Mouse (Mus musculus) heart, postnatal 25 days (tissue): ENCODE measurements around the gene Olfr372. TPM values are rescaled to one million over a fixed set of nuclear protein-coding genes. Genes with fewer than 3 reads are reported as not detected.
"Not testable (repeated sequence)": the region's sequence is repeated elsewhere in the genome, so short reads cannot be mapped to it uniquely, and the experiment has no call there.

ENCODE experiments used
- DNase-seq: peaks from one replicate; pipeline ENCODE4 v3.0.0; 2022; ENCODE audit warnings: low spot score
- intact Hi-C: fragments of 180-260 bp; cut with DNase I; formaldehyde crosslinking; loops from one replicate; pipeline ENCODE4 v1.15.1; 2025
- total RNA-seq, 2 experiments: library from RNA; stranded (reverse); gene quantifications; 2 replicates each; pipeline ENCODE4 v1.2.3; 2021

Olfr372 gene
- total RNA-seq = not detected

DNA sequence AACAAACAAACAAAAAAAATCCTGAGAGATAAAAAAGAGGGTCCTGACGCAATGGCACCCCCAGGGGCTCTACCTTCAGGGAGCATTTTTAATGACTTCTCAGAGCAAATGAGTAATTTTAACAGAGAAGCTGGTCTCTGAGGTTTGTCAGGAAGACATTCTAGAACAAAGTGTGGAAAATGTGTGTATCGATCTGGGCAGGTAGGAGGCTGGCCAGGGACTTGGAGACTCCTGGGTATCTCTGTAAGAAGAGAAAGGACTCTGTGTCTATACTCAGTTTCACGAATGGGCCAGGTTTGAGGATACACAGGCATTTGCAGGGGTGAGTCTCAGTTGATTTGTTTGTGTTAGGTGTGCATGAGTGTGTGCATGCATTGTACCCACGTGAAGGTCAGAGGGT lies at the start of gene Olfr372:
Olfr372 (plus strand) TSS at position 301 of the 400 bp plus-strand sequence.
- intact Hi-C loops = loop anchor here (10.0 kb wide), 1 partner anchor 906 kb away; no protein-coding TSS in a partner anchor
- DNase-seq = not testable (repeated sequence)

DNA sequence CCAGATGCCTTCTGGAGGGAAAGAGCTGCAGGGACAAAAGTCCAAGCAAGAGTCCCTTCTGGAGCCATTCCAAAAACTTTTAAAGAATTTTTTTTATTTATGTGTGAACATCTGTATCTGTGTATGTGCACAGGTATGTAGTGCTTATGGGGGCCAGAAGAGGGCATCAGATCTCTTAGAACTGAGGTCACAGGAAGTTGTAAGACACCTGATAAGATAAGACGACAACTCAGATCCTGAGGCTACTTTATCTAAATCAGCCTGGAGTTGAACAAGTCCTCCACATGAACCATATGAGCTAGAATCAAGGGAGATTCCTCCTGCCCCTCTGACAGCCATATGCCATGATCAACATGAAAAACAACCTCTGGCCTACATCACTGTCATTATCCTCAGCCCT lies 41.6 kb upstream of the Olfr372 start:
- DNase-seq = no peak
- intact Hi-C loops = no loop called here

DNA sequence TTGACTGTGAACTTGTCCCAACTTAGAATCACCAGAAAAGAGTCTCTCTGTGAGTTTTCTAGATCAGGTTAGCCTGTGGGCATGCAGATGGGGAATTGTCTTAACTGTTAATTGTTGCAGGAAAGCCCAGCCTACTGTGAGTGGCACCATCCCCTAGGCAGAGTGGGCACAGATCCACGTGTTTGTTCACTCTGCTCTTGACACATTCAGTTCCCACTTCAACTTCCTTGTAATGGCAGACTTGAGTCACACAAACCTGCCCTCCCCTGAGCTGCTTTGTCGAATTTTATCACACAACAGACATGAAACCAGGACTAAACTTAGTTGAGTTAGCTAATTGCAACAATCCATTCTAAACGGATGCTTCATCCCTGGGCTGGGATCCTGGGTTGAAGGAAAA lies 40.8 kb upstream of the Olfr372 start:
- no peak for DNase-seq
- intact Hi-C loops = no loop called here

DNA sequence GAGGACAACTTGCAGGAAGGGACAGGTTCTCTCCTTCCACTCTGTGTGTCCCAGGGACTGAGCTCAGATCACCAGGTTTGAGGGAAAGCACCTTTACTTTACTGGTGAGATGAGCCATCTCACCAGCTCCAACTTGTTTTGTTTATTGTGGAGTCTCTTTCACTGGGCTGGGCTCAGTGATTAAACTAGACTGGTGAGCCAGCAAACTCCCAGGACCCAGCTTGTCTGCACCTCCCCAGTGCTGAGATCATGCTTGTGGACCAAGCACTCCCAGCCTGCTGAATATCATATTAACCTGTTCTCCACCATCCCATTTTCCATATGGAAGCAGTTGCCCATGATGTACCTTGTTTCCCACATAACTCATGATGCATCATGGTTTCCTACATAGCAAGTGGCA lies 38.1 kb upstream of the Olfr372 start:
- no peak for DNase-seq
- intact Hi-C loops = loop anchor here (1.0 to 2.0 kb wide), 2 partner anchors 92 to 96 kb away; no protein-coding TSS in a partner anchor

DNA sequence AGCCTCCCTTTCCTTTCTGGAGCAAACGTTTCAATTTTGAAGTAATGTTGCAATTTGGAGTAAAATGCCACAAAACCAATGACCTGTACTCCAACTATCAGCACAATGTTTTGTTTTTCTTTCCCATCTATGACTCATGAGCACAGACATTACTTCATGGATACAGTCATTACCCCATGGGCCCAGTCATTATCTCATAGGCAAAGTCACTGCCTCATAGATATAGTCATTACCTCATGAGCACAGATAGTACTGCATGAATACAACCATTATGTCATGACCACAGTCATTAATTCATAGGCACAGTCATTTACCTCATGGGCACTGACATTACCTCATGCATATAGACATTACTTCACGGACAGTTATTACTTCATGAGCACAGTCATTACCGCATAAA lies 35.1 kb upstream of the Olfr372 start:
- intact Hi-C loops = no loop called here
- DNase-seq = no peak

- no peak for DNase-seq
- intact Hi-C loops = no loop called here
Measured at GRCm38 (mm10) chr8:72006763-72007162, 34.3 kb upstream of the Olfr372 start.

DNA sequence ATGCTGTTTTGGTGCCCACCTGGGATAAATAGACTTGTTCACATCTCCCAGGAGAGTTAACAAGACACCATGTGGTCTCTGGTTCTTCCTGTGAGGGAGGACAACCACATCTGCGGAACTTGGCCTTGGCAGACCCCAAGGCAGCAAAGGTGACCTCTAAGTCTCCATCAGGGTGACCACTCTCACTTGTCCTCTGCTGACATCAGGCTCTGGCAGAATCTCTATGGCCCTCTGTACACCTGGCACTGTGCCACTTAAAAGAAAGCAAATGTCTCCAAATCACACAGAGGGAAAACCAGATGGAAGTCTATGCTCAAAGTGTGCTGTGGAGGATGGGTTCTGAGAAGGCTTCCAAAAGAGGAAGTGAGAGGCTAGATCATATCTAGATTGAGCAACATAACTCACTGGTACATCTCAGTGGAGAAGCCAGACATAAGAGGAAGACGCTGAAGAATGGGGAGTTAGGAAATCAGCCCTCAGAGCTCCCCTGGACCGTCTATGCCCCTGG lies 32.8 kb upstream of the Olfr372 start:
- DNase-seq = no peak
- intact Hi-C loops = no loop called here

DNA sequence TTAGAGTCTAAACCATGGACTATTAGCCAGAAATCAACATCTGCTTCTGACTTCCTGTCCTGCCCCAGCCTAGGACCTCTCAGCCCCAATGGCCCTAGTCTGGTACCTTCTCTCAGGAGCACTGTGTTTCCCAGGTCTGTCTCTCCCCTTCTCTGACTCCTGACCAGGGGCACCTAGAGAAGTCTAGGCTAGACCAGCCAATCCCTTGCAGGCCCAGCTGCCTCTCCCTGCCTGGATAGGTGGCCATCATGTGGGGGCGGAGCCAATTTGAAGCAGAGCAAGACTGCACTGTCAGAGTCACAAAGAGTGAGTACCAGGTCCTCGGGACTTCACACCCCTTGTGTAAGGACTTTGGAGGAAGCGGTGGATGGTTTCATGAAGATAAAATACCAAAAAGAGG lies 31.5 kb upstream of the Olfr372 start, which contains the start of gene Cyp4f18:
Cyp4f18 (minus strand) TSS at position 154 of the 400 bp plus-strand sequence.
- intact Hi-C loops = no loop called here
- DNase-seq = no peak

DNA sequence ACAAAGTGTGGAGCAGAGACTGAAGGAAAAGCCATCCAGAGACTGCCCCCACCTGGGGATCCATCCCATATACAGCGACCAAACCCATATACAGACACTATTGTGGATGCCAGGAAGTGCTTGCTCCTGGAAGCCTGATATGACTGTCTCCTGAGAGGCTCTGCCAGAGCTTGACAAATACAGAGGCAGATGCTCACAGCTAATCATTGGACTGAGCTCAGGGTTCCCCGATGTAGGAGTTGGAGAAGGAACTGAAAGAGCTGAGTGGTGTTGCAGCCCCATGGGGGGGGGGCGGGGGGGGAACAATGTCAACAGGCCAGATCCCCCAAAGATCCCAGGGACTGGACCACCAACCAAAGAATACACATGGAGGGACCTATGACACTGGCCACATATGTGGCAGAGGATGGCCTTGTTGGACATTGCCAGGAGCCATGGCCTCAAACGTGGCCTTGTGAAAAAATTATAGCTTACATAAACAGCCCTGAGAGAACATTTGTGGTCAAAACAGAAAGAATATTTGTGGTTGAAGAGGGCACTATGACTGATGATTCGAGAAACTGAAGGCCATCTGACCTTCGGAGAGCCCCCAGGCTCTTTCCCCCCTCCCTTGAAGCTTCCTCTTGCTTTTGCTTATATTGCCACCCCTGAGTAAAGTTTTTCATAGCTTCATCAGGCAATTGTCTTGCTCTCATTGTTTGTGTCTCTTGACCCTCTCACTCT lies 27.4 kb upstream of the Olfr372 start:
- intact Hi-C loops, DNase-seq: not testable (repeated sequence)

GRCm38 (mm10) chr8:72017339-72017738 lies 23.7 kb upstream of the Olfr372 start:
- DNase-seq, intact Hi-C loops: not testable (repeated sequence)

- intact Hi-C loops = no loop called here
- no peak for DNase-seq
Measured at GRCm38 (mm10) chr8:72018141-72018540, 22.9 kb upstream of the Olfr372 start.

GRCm38 (mm10) chr8:72019022-72019421 lies 22.0 kb upstream of the Olfr372 start:
- intact Hi-C loops, DNase-seq: not testable (repeated sequence)

DNA sequence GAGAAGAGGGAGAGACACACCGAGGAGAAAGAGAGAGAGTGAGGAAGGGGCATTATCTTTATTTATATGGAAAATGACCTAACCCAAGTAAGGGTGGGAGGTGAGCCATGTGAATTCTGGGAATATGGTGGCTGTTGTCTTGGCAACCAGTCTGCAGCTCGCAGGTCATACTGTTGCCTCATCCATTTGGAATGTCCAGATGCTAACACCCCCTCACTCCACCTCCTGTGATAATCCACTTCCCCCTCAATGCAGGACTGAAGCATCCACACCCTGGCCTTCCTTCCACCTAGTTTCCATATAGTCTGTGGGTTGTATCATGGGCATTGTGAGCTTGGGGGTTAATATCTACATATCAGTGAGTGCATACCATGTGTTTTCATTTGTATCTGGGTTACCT lies 21.2 kb upstream of the Olfr372 start:
- intact Hi-C loops = no loop called here
- no peak for DNase-seq

- DNase-seq, intact Hi-C loops: not testable (repeated sequence)
Measured at GRCm38 (mm10) chr8:72024886-72025285, 16.1 kb upstream of the Olfr372 start.

- intact Hi-C loops, DNase-seq: not testable (repeated sequence)
Measured at GRCm38 (mm10) chr8:72032926-72033325, 8.1 kb upstream of the Olfr372 start.

DNA sequence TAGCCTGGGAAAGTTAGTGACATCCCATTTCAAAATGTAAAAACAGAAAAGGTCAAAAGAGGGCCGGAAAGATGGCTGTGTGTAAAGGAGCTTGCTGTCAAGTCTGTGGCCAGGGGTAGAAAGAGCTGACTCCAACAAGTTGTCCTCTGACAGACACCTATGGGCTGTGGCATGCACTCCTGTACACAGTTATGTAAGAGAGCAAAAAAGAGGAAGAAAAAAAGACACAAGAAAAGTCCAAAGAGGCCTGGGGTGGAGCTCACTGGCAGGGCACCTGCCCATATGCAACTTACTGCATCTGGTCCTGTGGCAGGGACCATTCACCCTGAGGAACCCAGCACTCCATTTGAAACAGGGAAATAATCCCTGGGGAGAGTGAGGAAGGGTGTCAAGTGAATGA lies 1.5 kb downstream of the Olfr372 start:
- intact Hi-C loops = loop anchor here (10.0 kb wide), 1 partner anchor 908 kb away; no protein-coding TSS in a partner anchor
- no peak for DNase-seq

GRCm38 (mm10) chr8:72054633-72055032 lies 13.6 kb downstream of the Olfr372 start:
- not testable (repeated sequence) for DNase-seq
- intact Hi-C loops = loop anchor here (2.0 kb wide), 1 partner anchor 40 kb away; no protein-coding TSS in a partner anchor

GRCm38 (mm10) chr8:72057643-72058042 lies 16.6 kb downstream of the Olfr372 start:
- DNase-seq, intact Hi-C loops: not testable (repeated sequence)

DNA sequence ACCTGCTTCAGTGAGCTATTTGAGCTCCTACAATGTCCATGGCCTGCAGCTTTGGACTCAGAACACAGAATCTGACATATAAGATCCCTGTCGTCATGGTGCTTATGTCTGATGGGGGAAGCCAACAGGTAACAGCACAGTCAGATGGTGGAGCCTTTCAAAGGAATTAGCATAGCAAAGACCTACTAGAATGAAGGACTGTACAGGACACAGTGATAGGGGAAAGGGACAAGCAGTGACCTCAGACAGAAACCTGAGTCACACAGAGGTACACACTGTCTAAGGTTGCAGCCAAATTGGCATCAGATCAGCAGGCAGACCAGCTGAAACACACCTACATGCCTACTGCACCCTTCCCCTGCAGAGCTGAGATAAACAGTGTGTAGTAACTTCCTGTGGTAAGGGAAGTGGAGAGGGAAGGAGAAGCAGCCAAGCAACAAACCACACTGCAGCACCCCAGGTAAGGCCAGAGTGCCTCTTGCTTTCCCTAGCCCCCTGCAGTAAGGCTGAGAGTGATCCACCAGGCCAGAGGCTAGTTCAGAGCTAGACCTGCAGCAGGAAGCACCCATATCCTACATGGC lies 25.9 kb downstream of the Olfr372 start:
- DNase-seq, intact Hi-C loops: not testable (repeated sequence)

- intact Hi-C loops, DNase-seq: not testable (repeated sequence)
Measured at GRCm38 (mm10) chr8:72082877-72083276, 41.9 kb downstream of the Olfr372 start, which contains the start of gene Olfr373. Olfr373 (plus strand) TSS chr8:72083177.

DNA sequence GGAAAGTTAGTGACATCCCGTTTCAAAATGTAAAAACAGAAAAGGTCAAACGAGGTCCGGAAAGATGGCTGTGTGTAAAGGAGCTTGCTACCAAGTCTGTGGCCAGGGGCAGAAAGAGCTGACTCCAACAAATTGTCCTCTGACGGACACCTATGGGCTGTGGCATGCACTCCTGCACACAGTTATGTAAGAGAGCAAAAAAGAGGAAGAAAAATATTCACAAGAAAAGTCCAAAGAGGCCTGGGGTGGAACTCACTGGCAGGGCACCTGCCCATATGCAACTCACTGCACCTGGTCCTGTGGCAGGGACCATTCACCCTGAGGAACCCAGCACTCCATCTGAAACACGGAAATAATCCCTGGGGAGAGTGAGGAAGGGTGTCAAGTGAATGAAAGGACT lies 43.7 kb downstream of the Olfr372 start:
- intact Hi-C loops = no loop called here
- DNase-seq = no peak
